ENCODE assay signal across 9 mouse cellular contexts in genomic region chr8:10760851-10761693, GRCm38 (mm10).
DNase-seq lines count a peak whose midpoint lies in the region; ATAC-seq lines count a peak whose summit lies in the region.
"Had no signal": no experiment of that assay in that cellular context is flagged by ENCODE, and none has a peak within 500 bp of the region (broad histone marks: within the 10 kb centered on the region; RNA-seq: fewer than 3 reads in every experiment).

No protein-coding gene starts in this region.

- H3K4me1 ChIP-seq in limb, embryonic 11.5 days (ENCODE audit: control insufficient read depth, insufficient read depth, low read length), result peaks cover 27% of the 10 kb centered on the region
- peaks cover 20% of the 10 kb centered on the region for H3K4me1 ChIP-seq in midbrain, embryonic 15.5 days

- H3K27ac ChIP-seq in limb, embryonic 11.5 days (replicated peaks; ENCODE audit: low read depth, low read length), result peak overlapping the region; percentile 99
- H3K27ac ChIP-seq in midbrain, embryonic 15.5 days, result peak overlapping the region; percentile 84

- H3K9ac ChIP-seq in limb, embryonic 11.5 days (ENCODE audit: low read length), result peak overlapping the region; percentile 43
- 0 out of 2 replicates have a peak overlapping the region, but pooled peaks have one; percentile 17 for H3K9ac ChIP-seq in midbrain, embryonic 15.5 days

- ATAC-seq in limb, embryonic 11.5 days (ENCODE audit: insufficient number of reproducible peaks, low FRiP score, low TSS enrichment, low read depth), result peak; percentile 91
- ATAC-seq in midbrain, embryonic 15.5 days (replicated peaks), result peak; percentile 90
- ATAC-seq in monocyte, adult 5-6 weeks (replicated peaks; ENCODE audit: insufficient number of reproducible peaks, low FRiP score, low TSS enrichment, poor library complexity, severe bottlenecking), result no peak
- ATAC-seq: Patski had no signal

- no peaks in the 10 kb centered on the region for H3K27me3 ChIP-seq in limb, embryonic 11.5 days (ENCODE audit: control insufficient read depth, insufficient read depth, low read length)
- no peaks in the 10 kb centered on the region for H3K27me3 ChIP-seq in midbrain, embryonic 15.5 days (replicated peaks)
- H3K27me3 ChIP-seq: Patski had no signal

- H3K4me3 ChIP-seq in limb, embryonic 11.5 days (ENCODE audit: low read depth, low read length), result 0 out of 2 replicates have a peak overlapping the region, but pooled peaks have one; percentile 5
- H3K4me3 ChIP-seq in midbrain, embryonic 15.5 days, result no peak overlapping the region

- H3K36me3 ChIP-seq in limb, embryonic 11.5 days (ENCODE audit: control insufficient read depth, insufficient read depth, low read length), result no peaks in the 10 kb centered on the region
- H3K36me3 ChIP-seq in midbrain, embryonic 15.5 days (replicated peaks), result no peaks in the 10 kb centered on the region

- DNase-seq in brain, adult 2 months (ENCODE audit: low read depth, low spot score), result peak; percentile 76
- DNase-seq in embryo, embryonic 10 days (ENCODE audit: low spot score), result peak; percentile 84
- DNase-seq in heart, adult 11 months, result peak; percentile 87
- DNase-seq in hindlimb bud, embryonic 11.5 days (ENCODE audit: extremely low spot score, low read depth, low spot score), result peak; percentile 58
- peak; percentile 86 for DNase-seq in limb, embryonic 11.5 days (ENCODE audit: low spot score)
- no peak for DNase-seq in urinary bladder, adult 18-20 months (ENCODE audit: low spot score in 2 of 2)

- WGBS in limb, embryonic 11.5 days, result 3% methylated on average over 17 of the region's 17 CpGs
- WGBS in midbrain, embryonic 15.5 days, result 4% methylated on average over 17 of the region's 17 CpGs

- H3K4me2 ChIP-seq in limb, embryonic 11.5 days (ENCODE audit: low read depth, severe bottlenecking), result peak overlapping the region; percentile 31
- 0 out of 2 replicates have a peak overlapping the region, but pooled peaks have one; percentile 8 for H3K4me2 ChIP-seq in midbrain, embryonic 15.5 days

- H3K9me3 ChIP-seq in limb, embryonic 11.5 days (ENCODE audit: control insufficient read depth, low read length), result no peaks in the 10 kb centered on the region
- H3K9me3 ChIP-seq in midbrain, embryonic 15.5 days, result no peaks in the 10 kb centered on the region

Comparison
In these comparisons a context has a peak if more than half of its experiments do, and no peak if none do; other contexts are left out.
1. DNase-seq: peak in brain, adult 2 months (single experiment), embryo, embryonic 10 days (single experiment), heart, adult 11 months (single experiment), hindlimb bud, embryonic 11.5 days (single experiment) and limb, embryonic 11.5 days (single experiment); none in urinary bladder, adult 18-20 months (0 of 2).